Mouse (Mus musculus): ENCODE data around the gene Irf2bp1.

DNA sequence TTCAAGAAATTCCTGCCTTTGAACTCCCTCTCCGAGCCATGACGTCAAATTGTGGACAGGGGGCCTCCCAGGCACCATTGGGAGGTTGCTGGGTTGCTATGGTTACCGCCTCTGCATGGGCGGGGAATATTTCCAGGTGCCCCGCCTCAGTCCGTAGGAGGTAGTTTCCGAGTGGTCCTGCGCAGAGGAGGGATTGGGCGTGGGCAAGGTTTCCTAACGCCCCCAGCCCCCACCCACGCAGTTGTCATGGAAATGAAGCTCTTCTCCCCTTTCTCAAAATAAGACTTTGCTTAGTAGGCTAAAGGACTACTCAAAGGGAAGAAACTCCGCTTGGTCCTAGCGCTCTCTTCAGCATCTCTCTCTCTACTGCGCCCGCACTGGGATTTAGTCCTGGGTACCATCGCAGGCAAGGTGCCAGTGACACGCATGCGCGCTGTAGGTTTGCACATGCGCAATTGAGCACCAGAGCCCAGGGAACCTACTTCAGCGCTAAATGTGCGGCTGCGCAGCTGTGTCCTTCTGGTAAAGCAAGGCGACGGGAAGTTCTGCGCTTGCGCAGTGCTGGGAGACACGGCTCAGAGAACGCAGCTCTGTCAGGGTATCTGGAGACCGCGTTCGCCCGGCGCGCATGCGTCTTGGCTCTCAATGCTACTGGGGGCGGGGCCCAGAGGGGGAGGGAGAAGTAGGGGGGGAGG lies 13.1 kb upstream of the Irf2bp1 start, which contains the start of gene Mypop:
- TF ChIP-seq CTCF (conservative IDR thresholded peaks at IDR 0.05; ENCODE audit: low read length), result no peak
- TF ChIP-seq NANOG (IDR thresholded peaks at IDR 0.05; ENCODE audit: borderline replicate concordance, low read length), result no peak
- TF ChIP-seq POU5F1 (IDR thresholded peaks at IDR 0.05; ENCODE audit: borderline replicate concordance, low read length), result no peak

All from E14TG2a.4 (cell line).